Mouse (Mus musculus) stomach, postnatal 0 days (tissue): ENCODE measurements around the gene Sgms1.

ENCODE experiments used
- CTCF ChIP-seq: IDR thresholded peaks from 2 replicates; pipeline ENCODE4 v1.5.1; 2016; ENCODE audit warnings: antibody characterized with exemption, low read depth, mild to moderate bottlenecking, moderate library complexity
- EP300 ChIP-seq: optimal IDR thresholded peaks from 2 replicates; pipeline ENCODE3; 2016; ENCODE audit warnings: antibody characterized with exemption

DNA sequence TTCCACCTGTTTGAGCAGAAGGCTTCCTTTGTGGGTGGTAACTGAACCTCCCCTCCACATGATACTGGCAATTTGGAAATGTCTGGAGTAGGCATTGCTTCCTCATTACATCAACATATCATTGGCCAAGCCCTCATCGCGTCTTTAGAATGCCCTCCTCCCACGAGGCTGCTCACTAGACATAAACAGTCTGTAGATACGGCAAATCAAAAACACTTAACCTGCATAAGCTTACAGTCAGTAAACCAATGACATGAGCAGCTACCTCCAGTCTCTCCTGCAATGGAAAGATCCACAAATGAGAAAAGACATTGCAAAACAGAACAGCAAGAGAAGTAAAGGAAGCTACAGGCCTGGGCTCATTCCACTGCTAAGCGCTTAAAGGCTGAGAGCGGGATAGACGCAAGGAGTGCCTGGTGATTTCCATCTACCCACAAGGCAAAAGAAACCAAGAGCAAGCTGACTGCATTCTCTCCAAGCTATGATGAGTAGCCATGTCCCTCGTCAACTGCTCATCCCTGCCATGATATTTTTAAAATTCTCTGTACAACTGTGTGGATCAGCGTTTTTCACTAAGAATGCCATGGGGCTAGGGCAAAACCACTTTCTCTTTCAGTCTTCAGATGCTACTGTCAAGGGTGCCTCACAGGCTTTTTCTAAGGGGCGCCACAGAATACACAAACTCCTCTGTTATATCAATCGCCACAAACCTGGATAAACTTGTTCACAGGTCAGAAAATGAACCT lies 117.9 kb downstream of the Sgms1 start:
- no peak for TF ChIP-seq CTCF
- no peak for TF ChIP-seq EP300
